9 mouse cellular contexts compared by ENCODE assay signal in the genomic region with DNA sequence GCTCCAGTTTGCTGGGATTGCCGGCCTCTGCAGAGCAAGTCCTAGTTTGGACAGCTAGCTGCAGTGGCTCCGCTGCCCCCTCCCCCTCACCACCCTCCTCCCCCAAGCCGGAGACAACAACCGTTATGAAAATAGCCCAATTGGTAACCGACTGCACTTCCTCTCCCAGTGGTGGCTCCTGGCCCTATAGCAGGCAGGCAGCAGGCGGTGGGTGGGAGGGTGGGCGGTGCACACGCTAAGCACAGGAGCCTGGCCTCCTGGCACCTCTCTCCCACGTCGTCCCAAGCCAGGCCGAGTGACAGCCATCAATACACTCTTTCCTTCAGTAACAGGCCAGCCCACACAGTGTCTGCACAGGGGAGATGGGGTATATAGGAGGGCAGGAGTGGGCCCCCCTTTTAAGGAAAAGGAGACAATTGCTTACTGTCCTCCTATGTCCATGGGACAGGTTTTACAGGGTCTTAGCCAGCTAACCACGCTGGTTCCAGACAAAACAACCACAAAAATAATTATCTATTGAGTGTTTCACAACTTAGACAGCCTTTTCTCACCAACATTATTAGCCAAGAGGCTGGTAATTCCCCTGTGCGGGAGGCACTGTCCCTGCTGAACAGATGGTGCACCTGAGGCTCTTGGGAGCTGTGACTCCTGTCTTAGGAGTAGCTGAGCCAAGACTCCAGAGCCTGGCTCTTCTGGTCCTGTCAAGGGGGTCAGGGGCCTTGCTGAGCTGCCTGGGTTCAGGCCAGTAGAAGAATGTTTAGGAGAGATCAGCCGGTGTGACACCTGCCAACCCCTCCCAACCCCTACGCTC. TPM values are rescaled to one million over a fixed set of nuclear protein-coding genes. Genes with fewer than 3 reads are reported as not detected.
DNase-seq lines count a peak whose midpoint lies in the region; ATAC-seq and TF ChIP-seq lines count a peak whose summit lies in the region.
"Had no signal": no experiment of that assay in that cellular context is flagged by ENCODE, and none has a peak within 500 bp of the region (broad histone marks: within the 10 kb centered on the region; RNA-seq: fewer than 3 reads in every experiment).

No protein-coding gene starts in this region.

- no peak for DNase-seq in hindbrain, embryonic 11.5 days (ENCODE audit: low spot score)
- DNase-seq in liver, adult 2 months (ENCODE audit: extremely low read depth, low read depth, low spot score): no peak
- no peak for DNase-seq in midbrain, postnatal 0 days (ENCODE audit: low spot score)
- DNase-seq in yolk sac, embryonic 10.5 days (ENCODE audit: low spot score): peak; percentile 54
- no peak for DNase-seq in layer of hippocampus, adult 9-11 months

- H3K79me2 ChIP-seq in liver, adult 2 months (ENCODE audit: control insufficient read depth, insufficient read depth, low read length): peaks cover 29% of the 10 kb centered on the region

- peaks cover 5% of the 10 kb centered on the region for H3K4me1 ChIP-seq in ES-Bruce4 (ENCODE audit: control insufficient read depth, insufficient read depth, low read length)
- H3K4me1 ChIP-seq in bone marrow macrophage, adult 2 months (ENCODE audit: control insufficient read depth, insufficient read depth, low read length): peaks cover 69% of the 10 kb centered on the region
- H3K4me1 ChIP-seq in forebrain, embryonic 12.5 days: peaks cover 43% of the 10 kb centered on the region
- H3K4me1 ChIP-seq in hindbrain, embryonic 11.5 days (replicated peaks; ENCODE audit: control insufficient read depth, insufficient read depth, low read length): peaks cover 14% of the 10 kb centered on the region
- peaks cover 21% of the 10 kb centered on the region for H3K4me1 ChIP-seq in liver, adult 2 months (ENCODE audit: control insufficient read depth, insufficient read depth, low read length)
- H3K4me1 ChIP-seq in midbrain, postnatal 0 days (ENCODE audit: insufficient read depth, low read length): 0 out of 2 replicates have a peak, but pooled peaks cover 14% of the 10 kb centered on the region

- no peaks in the 10 kb centered on the region for H3K27me3 ChIP-seq in ES-Bruce4 (ENCODE audit: control insufficient read depth, insufficient read depth, low read length, poor library complexity, severe bottlenecking)
- H3K27me3 ChIP-seq in forebrain, embryonic 12.5 days: no peaks in the 10 kb centered on the region
- no peaks in the 10 kb centered on the region for H3K27me3 ChIP-seq in hindbrain, embryonic 11.5 days (ENCODE audit: control insufficient read depth, insufficient read depth, low read length)
- H3K27me3 ChIP-seq in liver, adult 2 months (ENCODE audit: control insufficient read depth, insufficient read depth, low read length): no peaks in the 10 kb centered on the region
- no peaks in the 10 kb centered on the region for H3K27me3 ChIP-seq in midbrain, postnatal 0 days (ENCODE audit: insufficient read depth, low read length)

- no peak for TF ChIP-seq EP300 in ES-Bruce4 (IDR thresholded peaks at IDR 0.05; ENCODE audit: insufficient read depth, low read depth, low read length)

- H3K4me2 ChIP-seq in forebrain, embryonic 12.5 days: peak overlapping the region; percentile 41
- peak overlapping the region; percentile 21; the same call in 1 of the 2 replicates for H3K4me2 ChIP-seq in hindbrain, embryonic 11.5 days (replicated peaks; ENCODE audit: low read depth, low read length)
- peak overlapping the region; percentile 26 for H3K4me2 ChIP-seq in midbrain, postnatal 0 days (ENCODE audit: low read depth, low read length, poor library complexity, severe bottlenecking)

- 16% methylated on average over 15 of the region's 15 CpGs for WGBS in forebrain, embryonic 12.5 days
- 25% methylated on average over 15 of the region's 15 CpGs for WGBS in hindbrain, embryonic 11.5 days
- 11% methylated on average over 15 of the region's 15 CpGs for WGBS in liver, adult 2 months
- WGBS in midbrain, postnatal 0 days: 26% methylated on average over 15 of the region's 15 CpGs

- no peak for TF ChIP-seq CTCF in ES-Bruce4 (IDR thresholded peaks at IDR 0.05; ENCODE audit: low read depth, low read length)
- no peak for TF ChIP-seq CTCF in bone marrow macrophage, adult 2 months (IDR thresholded peaks at IDR 0.05; ENCODE audit: low read depth, low read length)
- TF ChIP-seq CTCF in liver, adult 2 months (IDR thresholded peaks at IDR 0.05; ENCODE audit: low read depth, low read length): no peak
- TF ChIP-seq CTCF in midbrain, postnatal 0 days (IDR thresholded peaks at IDR 0.05): no peak

- H3K27ac ChIP-seq in ES-Bruce4 (ENCODE audit: insufficient read depth, low read length): no peak overlapping the region
- H3K27ac ChIP-seq in bone marrow macrophage, adult 2 months (ENCODE audit: insufficient read depth, low read depth, low read length): peak overlapping the region; percentile 92
- H3K27ac ChIP-seq in forebrain, embryonic 12.5 days: peak overlapping the region; percentile 83
- peak overlapping the region; percentile 49; the same call in 1 of the 2 replicates for H3K27ac ChIP-seq in hindbrain, embryonic 11.5 days (ENCODE audit: low read depth, low read length)
- H3K27ac ChIP-seq in liver, adult 2 months (replicated peaks; ENCODE audit: insufficient read depth, low read depth, low read length): peak overlapping the region; percentile 36
- H3K27ac ChIP-seq in midbrain, postnatal 0 days (ENCODE audit: low read depth, low read length): 0 out of 2 replicates have a peak overlapping the region, but pooled peaks have one; percentile 32

- H3K9ac ChIP-seq in ES-Bruce4 (ENCODE audit: low read depth, poor library complexity, severe bottlenecking): peak overlapping the region; percentile 26; the same call in 1 of the 2 replicates
- peak overlapping the region; percentile 36; the same call in 1 of the 2 replicates for H3K9ac ChIP-seq in forebrain, embryonic 12.5 days
- peak overlapping the region; percentile 31; the same call in 1 of the 2 replicates for H3K9ac ChIP-seq in hindbrain, embryonic 11.5 days (ENCODE audit: low read depth, low read length)
- peak overlapping the region; percentile 43; the same call in 1 of the 2 replicates for H3K9ac ChIP-seq in liver, adult 2 months (ENCODE audit: low read depth, low read length)
- 0 out of 2 replicates have a peak overlapping the region, but pooled peaks have one; percentile 19 for H3K9ac ChIP-seq in midbrain, postnatal 0 days (replicated peaks; ENCODE audit: low read length, poor library complexity, severe bottlenecking)

- TF ChIP-seq POLR2A in ES-Bruce4 (IDR thresholded peaks at IDR 0.05; ENCODE audit: insufficient read depth, low read length): no peak
- TF ChIP-seq POLR2A in bone marrow macrophage, adult 2 months (IDR thresholded peaks at IDR 0.05; ENCODE audit: borderline replicate concordance, low read depth, low read length): no peak
- TF ChIP-seq POLR2A in liver, adult 2 months (IDR thresholded peaks at IDR 0.05; ENCODE audit: extremely low read depth, insufficient read depth, low read length): no peak

- H3K9me3 ChIP-seq in ES-Bruce4 (replicated peaks; ENCODE audit: control insufficient read depth, insufficient read depth, low read length, poor library complexity, severe bottlenecking): no peaks in the 10 kb centered on the region
- no peaks in the 10 kb centered on the region for H3K9me3 ChIP-seq in forebrain, embryonic 12.5 days
- H3K9me3 ChIP-seq in hindbrain, embryonic 11.5 days (ENCODE audit: control insufficient read depth, low read length): no peaks in the 10 kb centered on the region
- H3K9me3 ChIP-seq in midbrain, postnatal 0 days (ENCODE audit: low read length): no peaks in the 10 kb centered on the region

- H3K4me3 ChIP-seq in ES-Bruce4 (ENCODE audit: low read depth, low read length): no peak overlapping the region
- peak overlapping the region; percentile 55 for H3K4me3 ChIP-seq in bone marrow macrophage, adult 2 months (ENCODE audit: insufficient read depth, low read length)
- no peak overlapping the region for H3K4me3 ChIP-seq in forebrain, embryonic 12.5 days (replicated peaks)
- no peak overlapping the region for H3K4me3 ChIP-seq in hindbrain, embryonic 11.5 days (ENCODE audit: low read depth, low read length)
- H3K4me3 ChIP-seq in liver, adult 2 months (ENCODE audit: insufficient read depth, low read depth, low read length): no peak overlapping the region
- H3K4me3 ChIP-seq in midbrain, postnatal 0 days (ENCODE audit: low read depth, low read length): no peak overlapping the region

- no peaks in the 10 kb centered on the region for H3K36me3 ChIP-seq in ES-Bruce4 (ENCODE audit: control insufficient read depth, insufficient read depth, low read length, poor library complexity, severe bottlenecking)
- H3K36me3 ChIP-seq in forebrain, embryonic 12.5 days (replicated peaks): no peaks in the 10 kb centered on the region
- H3K36me3 ChIP-seq in hindbrain, embryonic 11.5 days (ENCODE audit: control insufficient read depth, insufficient read depth, low read length): no peaks in the 10 kb centered on the region
- no peaks in the 10 kb centered on the region for H3K36me3 ChIP-seq in liver, adult 2 months (ENCODE audit: control insufficient read depth, insufficient read depth, low read length)
- H3K36me3 ChIP-seq in midbrain, postnatal 0 days (ENCODE audit: insufficient read depth, low read length): no peaks in the 10 kb centered on the region

- peak; percentile 48 for ATAC-seq in forebrain, embryonic 12.5 days (ENCODE audit: low FRiP score)
- peak; percentile 60 for ATAC-seq in hindbrain, embryonic 11.5 days (ENCODE audit: low FRiP score)
- ATAC-seq in midbrain, postnatal 0 days (ENCODE audit: low FRiP score): peak; percentile 18; the same call in 1 of the 2 replicates

RNA-seq across cellular contexts. Expression of gene Gm9821, which starts 5.0 kb away (rescaled TPM):
- polyA plus RNA-seq in ES-Bruce4 (2011; ENCODE audit: insufficient read depth, insufficient read length, low read depth, missing spikeins): not detected in 2 replicates
- polyA plus RNA-seq in bone marrow macrophage, adult 2 months (2012; ENCODE audit: insufficient read depth, insufficient read length, missing spikeins): not detected in 2 replicates
- 0.46 and 0.52 TPM in 2 replicates for polyA plus RNA-seq in forebrain, embryonic 12.5 days (2016; fragmentation: Nextera tagmentation; extraction: Ambion mirVana)
- polyA plus RNA-seq in hindbrain, embryonic 11.5 days (2014; fragmentation: Nextera tagmentation; extraction: Ambion mirVana): 0.27 and 0.37 TPM in 2 replicates
- total RNA-seq in liver, adult 2 months (2014; rRNA removed): not detected in 2 replicates
- not detected in 2 replicates for polyA plus RNA-seq in liver, adult 2 months (2012; rRNA removed)
- total RNA-seq in midbrain, postnatal 0 days (2014; rRNA removed): 0.11 TPM in 1 of 2 replicates, not detected in the other
- polyA plus RNA-seq in midbrain, postnatal 0 days (2015; fragmentation: Nextera tagmentation; extraction: Ambion mirVana): 0.14 TPM in 1 of 2 replicates, not detected in the other
- total RNA-seq: gastrocnemius, postnatal 4 days had no signal

RNA-seq across cellular contexts. Expression of gene Mdk, which starts 18.4 kb away (rescaled TPM):
- polyA plus RNA-seq in ES-Bruce4 (2011; ENCODE audit: insufficient read depth, insufficient read length, low read depth, missing spikeins): 156 and 167 TPM in 2 replicates
- 1.0 and 3.4 TPM in 2 replicates for polyA plus RNA-seq in bone marrow macrophage, adult 2 months (2012; ENCODE audit: insufficient read depth, insufficient read length, missing spikeins)
- polyA plus RNA-seq in forebrain, embryonic 12.5 days (2016; fragmentation: Nextera tagmentation; extraction: Ambion mirVana): 834 and 889 TPM in 2 replicates
- polyA plus RNA-seq in hindbrain, embryonic 11.5 days (2014; fragmentation: Nextera tagmentation; extraction: Ambion mirVana): 960 and 984 TPM in 2 replicates
- not detected in 2 replicates for total RNA-seq in liver, adult 2 months (2014; rRNA removed)
- polyA plus RNA-seq in liver, adult 2 months (2012; rRNA removed): 0.50 and 0.56 TPM in 2 replicates
- total RNA-seq in midbrain, postnatal 0 days (2014; rRNA removed): 39.0 and 40.8 TPM in 2 replicates
- 71.0 and 71.4 TPM in 2 replicates for polyA plus RNA-seq in midbrain, postnatal 0 days (2015; fragmentation: Nextera tagmentation; extraction: Ambion mirVana)

RNA-seq across cellular contexts. Expression of gene Chrm4, which starts 23.4 kb away (rescaled TPM):
- polyA plus RNA-seq in ES-Bruce4 (2011; ENCODE audit: insufficient read depth, insufficient read length, low read depth, missing spikeins): 0.78 and 0.97 TPM in 2 replicates
- not detected in 2 replicates for polyA plus RNA-seq in bone marrow macrophage, adult 2 months (2012; ENCODE audit: insufficient read depth, insufficient read length, missing spikeins)
- polyA plus RNA-seq in forebrain, embryonic 12.5 days (2016; fragmentation: Nextera tagmentation; extraction: Ambion mirVana): 0.31 and 0.72 TPM in 2 replicates
- 0.20 and 0.42 TPM in 2 replicates for polyA plus RNA-seq in hindbrain, embryonic 11.5 days (2014; fragmentation: Nextera tagmentation; extraction: Ambion mirVana)
- 0.13 TPM in 1 of 2 replicates, not detected in the other for total RNA-seq in liver, adult 2 months (2014; rRNA removed)
- polyA plus RNA-seq in liver, adult 2 months (2012; rRNA removed): not detected in 2 replicates
- total RNA-seq in midbrain, postnatal 0 days (2014; rRNA removed): 1.8 and 4.0 TPM in 2 replicates
- 0.25 and 0.34 TPM in 2 replicates for polyA plus RNA-seq in midbrain, postnatal 0 days (2015; fragmentation: Nextera tagmentation; extraction: Ambion mirVana)

RNA-seq across cellular contexts. Expression of gene Dgkz, which starts 25.2 kb away (rescaled TPM):
- polyA plus RNA-seq in ES-Bruce4 (2011; ENCODE audit: insufficient read depth, insufficient read length, low read depth, missing spikeins): 28.1 and 29.6 TPM in 2 replicates
- 129 and 144 TPM in 2 replicates for polyA plus RNA-seq in bone marrow macrophage, adult 2 months (2012; ENCODE audit: insufficient read depth, insufficient read length, missing spikeins)
- polyA plus RNA-seq in forebrain, embryonic 12.5 days (2016; fragmentation: Nextera tagmentation; extraction: Ambion mirVana): 24.4 and 28.5 TPM in 2 replicates
- polyA plus RNA-seq in hindbrain, embryonic 11.5 days (2014; fragmentation: Nextera tagmentation; extraction: Ambion mirVana): 24.1 and 28.9 TPM in 2 replicates
- total RNA-seq in liver, adult 2 months (2014; rRNA removed): 13.2 and 23.6 TPM in 2 replicates
- polyA plus RNA-seq in liver, adult 2 months (2012; rRNA removed): 43.2 and 59.5 TPM in 2 replicates
- total RNA-seq in midbrain, postnatal 0 days (2014; rRNA removed): 99.8 and 144 TPM in 2 replicates
- 35.1 and 36.6 TPM in 2 replicates for polyA plus RNA-seq in midbrain, postnatal 0 days (2015; fragmentation: Nextera tagmentation; extraction: Ambion mirVana)

Comparison
In these comparisons a context has a peak if more than half of its experiments do, and no peak if none do; other contexts are left out.
1. RNA of gene Mdk, which starts 18.4 kb away (polyA plus RNA-seq): 960 to 984 TPM in hindbrain, embryonic 11.5 days, 834 to 889 TPM in forebrain, embryonic 12.5 days, 156 to 167 TPM in ES-Bruce4 and 71.0 to 71.4 TPM in midbrain, postnatal 0 days; 1.0 to 3.4 TPM in bone marrow macrophage, adult 2 months and 0.50 to 0.56 TPM in liver, adult 2 months; every median in the first group is over 10 times any median in the second.
2. Peak in every context shown above with its lines, with median percentiles within 50 percentile points of each other: H3K9ac ChIP-seq, ATAC-seq and H3K4me2 ChIP-seq.